Mouse (Mus musculus) testis, postnatal 10 days (tissue): Measurements from ENCODE around the gene Slc2a12.

Experiments used
- DNase-seq: peaks from one replicate; pipeline ENCODE4 v3.0.0; 2021; ENCODE audit warnings: low spot score

The Slc2a12 gene

GRCm38 (mm10) chr10:22644853-22645491 is at the start of gene Slc2a12:
Gene Slc2a12 (plus strand): TSS chr10:22645011.
- peak; percentile 88 for DNase-seq

- DNase-seq = no peak
Measured at GRCm38 (mm10) chr10:22598908-22599480, 45.8 kb upstream of the Slc2a12 start.

GRCm38 (mm10) chr10:22601046-22601445 is 43.8 kb upstream of the Slc2a12 start:
- no peak for DNase-seq

DNA sequence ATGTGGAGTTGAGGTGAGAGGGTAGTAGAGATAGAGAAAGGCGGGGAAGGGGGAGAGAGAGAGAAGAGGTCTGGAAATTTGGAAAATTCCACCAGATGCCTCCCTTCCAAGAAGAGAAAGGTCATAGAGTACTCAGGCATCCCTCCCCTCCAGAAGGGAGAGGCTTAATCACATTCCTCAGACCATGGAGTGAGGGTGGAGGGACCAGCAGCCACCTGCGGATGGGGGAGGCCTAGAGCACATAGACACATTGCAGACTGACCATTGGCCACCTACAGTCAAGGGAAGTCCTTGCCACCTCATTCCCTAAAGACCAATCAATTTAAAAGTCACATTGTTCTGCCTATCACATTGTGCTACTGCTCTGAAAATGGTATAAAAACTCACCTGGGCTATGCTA is 40.0 kb upstream of the Slc2a12 start:
- no peak for DNase-seq

- DNase-seq = no peak
Measured at GRCm38 (mm10) chr10:22608273-22608672, 36.5 kb upstream of the Slc2a12 start.

DNA sequence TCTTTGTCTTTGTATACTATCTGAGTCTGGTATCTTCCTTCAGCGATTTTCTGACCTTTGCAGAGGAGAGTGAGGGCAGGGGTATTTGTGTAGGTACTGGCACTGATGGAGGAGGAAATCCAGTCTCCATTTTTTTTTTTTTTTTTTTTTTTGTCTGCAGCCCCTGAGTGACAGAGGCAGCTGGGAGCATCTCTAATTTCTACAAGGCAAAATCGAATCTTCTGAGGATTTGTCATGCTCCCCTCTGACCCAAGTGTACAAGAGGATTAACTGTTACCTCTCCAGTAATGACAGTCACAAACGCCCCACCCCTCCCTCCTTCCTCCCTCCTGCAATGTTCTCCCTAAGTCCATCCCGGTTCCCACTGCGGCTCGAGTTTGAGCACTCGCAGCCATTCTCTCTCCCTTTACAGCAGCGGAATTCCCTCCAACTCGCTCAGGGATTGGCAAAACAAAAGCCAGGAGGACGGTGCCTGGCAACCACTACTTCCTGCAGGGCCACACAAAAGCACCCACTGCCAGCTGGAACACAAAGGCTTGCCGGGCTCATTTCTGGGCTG is 35.9 kb upstream of the Slc2a12 start:
- no peak for DNase-seq

GRCm38 (mm10) chr10:22613301-22613700 is 31.5 kb upstream of the Slc2a12 start:
- DNase-seq = no peak

GRCm38 (mm10) chr10:22614554-22614953 is 30.3 kb upstream of the Slc2a12 start:
- no peak for DNase-seq

DNA sequence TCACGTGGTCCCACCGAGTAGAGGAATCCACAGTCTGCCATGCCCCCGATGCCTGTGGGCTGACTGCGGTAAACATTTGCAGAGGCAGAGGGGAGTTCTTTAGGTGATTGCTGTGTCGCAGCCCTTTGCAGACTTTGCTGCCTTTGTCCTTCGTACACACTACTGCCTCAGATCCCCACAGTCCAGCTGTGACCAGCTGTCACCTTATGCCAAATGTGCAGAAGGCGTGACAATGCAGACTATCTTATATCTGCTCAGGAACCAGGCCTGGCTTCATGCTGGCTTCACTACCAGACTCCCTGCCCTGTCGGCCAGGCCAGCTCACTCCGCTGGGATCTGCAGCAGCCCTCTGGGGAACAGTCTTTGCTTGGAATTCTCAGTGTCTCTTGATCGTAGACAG is 29.5 kb upstream of the Slc2a12 start:
- DNase-seq = no peak

- no peak for DNase-seq
Measured at GRCm38 (mm10) chr10:22618842-22619241, 26.0 kb upstream of the Slc2a12 start.

- DNase-seq = no peak
Measured at GRCm38 (mm10) chr10:22628832-22629231, 16.0 kb upstream of the Slc2a12 start.

- DNase-seq = no peak
Measured at GRCm38 (mm10) chr10:22631103-22631502, 13.7 kb upstream of the Slc2a12 start.

DNA sequence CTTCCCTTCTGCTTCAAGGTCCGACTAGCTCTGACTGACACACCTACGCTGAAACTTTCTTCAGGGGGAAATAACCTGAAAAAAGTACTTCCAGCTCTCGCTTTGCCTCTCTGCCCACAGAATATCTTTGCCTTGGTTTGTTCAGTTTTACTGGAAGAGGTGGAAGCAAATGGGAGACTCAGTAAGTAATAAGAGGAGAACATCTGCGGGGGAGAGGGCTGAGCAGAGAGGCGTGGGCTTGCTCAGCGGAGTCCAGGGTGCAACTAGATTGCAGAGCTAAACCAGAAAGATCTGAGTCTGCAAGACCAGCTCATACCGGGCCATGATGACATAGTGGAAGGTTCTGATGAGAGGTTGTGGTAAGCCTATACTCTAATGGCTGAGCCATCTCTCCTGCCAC is 13.3 kb upstream of the Slc2a12 start:
- no peak for DNase-seq

DNA sequence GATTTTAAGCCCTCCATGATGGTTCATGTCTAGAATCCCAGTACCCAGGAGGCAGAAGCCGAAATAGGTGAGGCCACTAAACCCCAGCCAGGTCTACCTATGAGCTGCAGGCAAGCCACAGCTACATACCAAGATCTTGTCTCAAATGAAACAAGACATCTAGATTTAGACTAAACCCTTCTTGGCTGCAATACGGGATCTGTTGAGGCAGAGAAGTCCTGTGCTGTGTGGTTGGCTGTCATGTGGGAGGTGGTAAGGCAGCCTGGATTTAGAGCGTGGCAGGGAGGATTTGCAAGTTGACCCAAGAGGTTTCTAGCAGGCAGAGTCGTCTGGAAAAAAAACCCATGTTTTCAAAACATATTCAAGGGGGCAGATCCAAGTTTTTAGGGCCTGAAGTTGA is 12.9 kb upstream of the Slc2a12 start:
- DNase-seq = no peak

DNA sequence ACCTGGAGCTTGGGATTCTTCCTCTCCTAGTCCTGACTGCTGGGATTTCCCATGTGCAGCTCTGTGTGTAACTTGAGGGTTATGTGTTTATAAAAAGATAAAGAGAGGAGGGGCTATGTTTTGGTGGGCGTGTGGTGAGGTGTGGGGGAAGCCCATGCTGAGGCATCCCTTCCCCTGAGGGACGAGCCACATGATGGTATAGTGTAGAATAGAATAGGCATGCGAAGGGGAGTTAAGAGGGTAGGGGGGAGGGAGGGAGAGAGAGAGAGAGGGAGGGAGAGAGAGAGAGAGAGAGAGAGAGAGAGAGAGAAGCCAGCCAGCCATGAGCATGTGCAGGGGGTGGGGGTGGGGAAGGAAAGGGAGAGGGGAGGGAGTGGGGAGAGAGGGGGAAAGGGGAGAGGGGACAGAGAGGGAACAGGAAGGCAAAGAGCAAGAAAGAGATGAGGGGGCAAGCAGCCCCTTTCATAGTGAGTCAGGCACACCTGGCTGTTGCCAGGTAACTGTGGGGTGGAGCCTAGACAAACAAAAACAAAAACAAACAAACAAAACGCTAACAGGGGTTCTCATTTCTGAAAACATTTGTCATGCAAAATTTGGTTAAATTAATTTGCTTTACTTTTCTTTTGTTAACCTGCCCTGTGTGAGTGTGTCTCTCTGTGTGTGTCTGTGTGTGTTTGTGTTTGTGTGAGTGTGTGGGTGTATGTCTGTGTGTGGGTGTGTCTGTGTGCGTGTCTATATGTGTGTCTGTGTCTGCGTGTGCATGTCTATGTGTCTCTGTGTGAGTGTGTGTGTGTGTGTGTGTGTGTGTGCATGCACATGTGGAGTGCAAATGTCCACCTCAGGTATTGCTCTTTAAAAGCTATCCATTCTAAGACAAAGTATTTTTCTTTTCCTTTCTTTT is 11.2 kb upstream of the Slc2a12 start:
- DNase-seq = no peak

DNA sequence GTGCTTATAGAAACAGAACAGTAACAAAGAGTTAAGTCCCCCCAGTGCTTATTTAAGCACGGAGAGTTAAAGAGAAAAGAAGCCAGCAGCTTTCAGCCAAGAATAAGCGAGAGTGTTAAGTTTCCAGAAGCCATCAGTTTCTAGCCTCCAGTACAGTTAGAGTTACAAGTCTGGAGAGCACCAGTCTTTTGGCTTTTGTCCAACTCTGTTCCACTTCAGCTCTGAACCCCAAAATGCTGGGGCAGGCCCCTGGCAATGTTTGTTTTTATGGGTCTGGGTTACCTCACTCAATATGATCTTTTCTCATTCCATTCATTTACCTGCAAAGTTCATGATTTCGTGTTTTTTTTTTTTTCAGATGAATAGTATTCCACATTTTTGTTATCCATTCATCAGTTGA is 7.6 kb upstream of the Slc2a12 start:
- DNase-seq = no peak

GRCm38 (mm10) chr10:22644171-22644570 is 640 bp upstream of the Slc2a12 start:
- DNase-seq = no peak

DNA sequence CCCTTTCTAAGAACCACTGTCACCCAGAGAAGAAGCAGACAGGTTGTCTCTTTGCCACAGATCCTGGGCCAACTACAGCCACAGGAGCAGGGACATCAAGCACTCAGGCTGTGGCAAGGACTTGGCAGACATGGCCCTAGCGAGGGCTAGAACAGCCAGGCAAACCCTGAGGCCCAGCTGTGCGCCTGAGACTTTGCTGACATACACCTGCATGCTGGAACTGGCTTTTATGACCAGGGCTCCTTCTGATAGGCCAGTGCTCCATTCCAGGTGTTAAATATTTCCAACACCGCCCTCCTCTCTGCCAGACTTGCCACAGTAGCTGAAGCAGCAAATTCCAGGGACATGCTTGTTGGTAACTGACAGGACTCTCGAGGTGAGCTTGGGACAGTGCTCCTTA is 3.9 kb downstream of the Slc2a12 start:
- no peak for DNase-seq

DNA sequence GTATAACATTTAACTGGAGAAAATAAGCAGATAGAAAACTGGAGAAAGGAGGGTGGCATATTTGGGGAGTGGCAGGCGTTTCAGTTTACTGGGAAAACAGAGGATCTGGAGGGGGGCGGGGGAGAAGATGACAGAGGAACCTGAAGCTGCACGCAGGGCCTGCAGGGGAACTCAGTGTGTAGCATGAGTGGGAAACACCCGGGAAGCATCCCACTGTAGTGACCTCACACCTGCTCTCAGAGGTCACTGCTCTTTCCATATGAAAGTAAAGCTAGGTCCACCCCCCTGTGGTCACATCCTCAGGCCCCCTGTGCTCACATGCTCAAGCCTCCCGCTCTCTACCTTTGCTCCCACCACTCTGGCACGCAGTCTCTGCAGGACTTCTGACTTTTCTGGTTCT is 9.0 kb downstream of the Slc2a12 start:
- DNase-seq = no peak

DNA sequence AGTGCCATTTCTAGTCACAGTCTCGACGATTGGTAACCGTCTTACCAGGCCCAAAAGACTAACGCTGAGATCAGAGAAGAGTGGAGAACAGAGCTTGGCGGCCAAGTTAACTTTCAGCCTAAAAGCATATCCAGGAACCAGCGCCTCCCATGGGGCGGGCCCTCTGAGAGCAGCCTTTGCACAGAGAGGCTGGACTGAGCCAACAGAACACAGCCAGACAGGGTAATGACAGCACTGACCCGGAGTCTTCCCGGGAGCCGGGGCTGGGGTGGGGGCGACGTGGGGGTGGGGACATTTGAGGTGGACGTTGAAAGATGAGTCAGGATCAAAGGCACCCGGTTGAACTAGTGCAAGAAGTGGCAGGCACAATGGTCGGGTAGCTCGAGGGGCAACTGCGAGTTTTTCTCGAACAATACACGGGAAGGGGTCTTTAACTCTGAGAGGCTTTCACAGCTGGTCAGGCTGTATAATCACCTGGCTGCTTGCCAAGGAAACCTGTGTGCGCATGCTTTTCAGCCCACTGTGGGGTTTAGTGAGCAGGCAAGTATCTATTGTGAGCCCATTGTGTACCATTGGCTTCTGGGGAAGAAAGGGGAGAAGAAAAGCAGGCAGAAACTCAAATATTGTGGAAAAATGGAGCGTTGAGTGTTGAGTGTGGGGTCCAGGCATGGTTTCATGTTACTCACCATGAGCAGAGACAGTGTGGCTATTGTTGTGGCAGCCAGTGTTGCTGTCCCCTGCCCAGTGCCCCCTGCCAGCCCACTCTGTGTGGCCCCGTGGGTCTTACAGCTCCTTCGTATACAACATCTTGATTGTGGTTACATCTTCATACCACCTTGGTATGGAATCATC is 13.9 kb downstream of the Slc2a12 start:
- DNase-seq = no peak

DNA sequence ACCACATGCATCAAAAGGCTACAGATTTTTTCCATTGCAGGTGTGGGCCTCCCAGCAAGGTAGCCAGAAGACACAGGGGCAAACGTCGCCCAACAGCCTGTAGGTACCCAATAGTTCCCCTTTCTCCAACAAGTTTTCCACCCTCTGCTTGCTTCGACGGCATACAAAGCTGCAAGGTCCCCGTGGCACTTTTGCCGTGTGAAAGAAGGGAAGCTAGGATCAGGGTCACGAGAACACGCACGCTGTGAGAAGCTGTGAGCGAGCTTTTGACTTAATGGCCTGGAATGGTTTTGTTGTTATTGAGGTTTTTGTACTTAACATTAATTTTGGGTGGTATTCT is 14.5 kb downstream of the Slc2a12 start:
- DNase-seq = no peak
